Mouse (Mus musculus): ENCODE results near the gene Haus5. TPM values are rescaled to one million over a fixed set of nuclear protein-coding genes. Genes with fewer than 3 reads are reported as not detected.

Gene Haus5
- total RNA-seq (2021) = 1 to 10 TPM; 4.7 to 5.0 TPM

DNA sequence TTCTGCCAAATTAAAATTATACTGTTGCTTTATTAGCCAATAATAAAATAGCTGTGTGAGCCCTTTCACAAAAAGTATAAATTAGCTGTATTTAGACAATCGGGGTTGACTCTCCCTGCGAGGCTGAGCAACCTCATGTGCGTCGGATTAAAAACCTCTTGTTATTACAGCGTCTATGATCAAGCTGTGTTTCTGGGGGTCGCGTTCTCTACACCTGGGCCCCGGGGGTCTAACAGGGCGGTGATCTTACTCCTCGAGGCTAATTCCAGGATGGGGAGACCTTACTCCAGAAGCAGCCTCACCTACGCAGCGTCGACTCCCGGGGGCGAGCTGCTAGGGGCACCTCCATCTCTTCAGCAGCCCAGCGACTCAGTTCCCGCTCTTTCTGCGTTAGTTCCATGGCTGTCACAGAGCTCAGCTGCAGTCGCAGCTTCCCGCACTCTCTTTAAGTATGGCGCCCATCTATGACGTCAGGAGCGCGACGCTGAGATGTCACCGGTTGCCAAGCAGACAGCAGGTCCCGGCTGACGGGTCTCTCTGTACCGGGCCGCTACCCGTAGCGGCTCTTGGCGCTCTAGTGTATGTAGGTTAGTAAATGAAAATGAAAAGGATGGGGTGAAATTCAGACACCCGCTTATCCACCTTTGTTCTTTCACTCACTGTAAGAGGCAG is at the start of gene Haus5:
TSS of gene Haus5 (minus strand) at position 466 of the 672 bp plus-strand sequence.
- peak; percentile 86 to 87 for DNase-seq

DNA sequence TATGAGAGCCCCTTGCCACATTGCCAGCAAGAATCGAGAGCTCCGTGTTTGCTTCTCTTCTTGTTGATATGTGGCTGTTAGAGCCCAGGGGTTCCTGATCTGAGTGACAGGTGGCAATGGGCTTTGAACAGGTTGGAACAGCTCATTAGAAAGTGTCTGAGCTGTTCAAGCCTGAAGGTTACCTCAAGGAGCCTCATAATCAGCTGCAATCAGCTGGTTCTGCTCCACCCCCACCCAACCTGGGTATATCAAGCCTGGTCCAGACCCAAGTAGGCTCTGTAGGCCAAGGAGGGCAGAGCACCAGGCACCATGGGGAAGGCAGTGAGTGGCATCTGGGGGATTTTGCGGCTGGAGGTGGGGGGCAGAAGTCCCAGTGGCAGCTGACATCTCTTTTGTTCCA is 47.1 kb upstream of the Haus5 start, which contains the start of gene Atp4a:
TSS of gene Atp4a (plus strand) at position 268 of the 400 bp plus-strand sequence.
- no peak for DNase-seq

DNA sequence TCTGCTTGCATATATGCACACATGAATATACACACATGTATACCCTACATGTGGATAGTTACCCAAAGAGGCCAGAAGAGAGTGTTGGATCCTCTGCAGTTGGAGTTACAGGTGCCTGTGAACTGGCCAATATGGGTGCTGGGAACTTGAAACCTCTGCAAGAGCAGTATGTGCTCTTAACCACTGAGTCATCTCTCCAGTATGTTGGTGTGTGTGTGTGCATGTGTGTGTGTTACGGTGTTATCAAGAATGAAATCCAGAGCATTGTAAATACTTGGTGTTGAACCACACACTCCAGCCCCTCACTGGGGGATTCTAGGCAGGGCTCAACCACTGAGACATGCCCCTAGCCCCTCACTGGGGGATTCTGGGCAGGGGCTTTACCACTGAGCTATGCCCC is 42.6 kb upstream of the Haus5 start:
- DNase-seq = no peak

DNA sequence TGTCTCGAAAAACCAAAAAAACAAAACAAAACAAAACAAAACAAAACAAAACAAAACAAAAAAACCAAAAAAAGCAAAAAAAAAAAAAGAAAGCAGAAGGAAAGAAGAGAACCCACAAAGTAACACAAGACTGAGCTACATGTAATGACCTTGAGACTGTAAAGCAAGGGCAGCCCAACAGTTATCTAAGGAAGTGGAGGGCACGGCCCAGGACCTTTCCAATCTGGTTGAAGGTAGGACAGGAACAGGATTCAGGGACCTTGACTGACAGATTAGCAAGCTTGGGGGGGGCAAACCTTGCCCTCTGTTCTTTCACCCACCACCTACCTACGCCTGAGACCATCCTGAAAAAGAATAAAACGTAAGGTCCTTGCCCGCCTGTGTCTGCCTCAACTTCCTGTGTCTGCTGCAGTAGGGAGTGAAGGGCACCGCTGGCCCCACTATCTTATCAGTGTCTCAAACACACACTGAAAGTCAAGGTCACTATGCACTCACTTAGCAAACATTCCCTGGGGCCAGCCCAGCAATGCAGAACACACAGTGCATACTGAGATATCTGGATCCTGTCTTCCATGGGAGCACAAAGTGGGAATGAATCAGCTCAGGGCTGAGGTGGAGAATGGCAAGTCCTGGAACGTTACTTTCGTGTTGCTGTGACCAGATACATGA is 41.6 kb upstream of the Haus5 start:
- DNase-seq = no peak

DNA sequence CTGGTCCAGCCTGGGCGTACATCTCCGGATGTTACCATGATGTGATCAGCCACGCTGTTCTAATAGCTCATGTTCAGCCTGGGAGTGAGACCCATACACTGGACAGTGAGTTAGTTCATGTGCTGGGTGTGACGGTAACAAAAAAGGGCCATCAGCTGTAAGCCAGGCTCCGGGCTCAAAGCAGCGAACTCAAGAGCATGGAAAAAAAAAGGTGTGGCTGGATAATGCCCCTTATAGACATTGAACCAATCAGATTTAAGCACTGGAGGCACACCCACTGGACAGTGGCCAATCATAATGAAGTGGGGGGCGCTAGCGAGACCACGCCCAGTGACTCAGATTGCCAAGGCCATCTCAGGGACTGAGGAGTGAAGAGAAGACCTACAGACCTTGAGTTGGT is 33.8 kb upstream of the Haus5 start, which contains the start of gene 2200002J24Rik:
TSS of gene 2200002J24Rik (plus strand) at position 338 of the 400 bp plus-strand sequence.
- DNase-seq = no peak

DNA sequence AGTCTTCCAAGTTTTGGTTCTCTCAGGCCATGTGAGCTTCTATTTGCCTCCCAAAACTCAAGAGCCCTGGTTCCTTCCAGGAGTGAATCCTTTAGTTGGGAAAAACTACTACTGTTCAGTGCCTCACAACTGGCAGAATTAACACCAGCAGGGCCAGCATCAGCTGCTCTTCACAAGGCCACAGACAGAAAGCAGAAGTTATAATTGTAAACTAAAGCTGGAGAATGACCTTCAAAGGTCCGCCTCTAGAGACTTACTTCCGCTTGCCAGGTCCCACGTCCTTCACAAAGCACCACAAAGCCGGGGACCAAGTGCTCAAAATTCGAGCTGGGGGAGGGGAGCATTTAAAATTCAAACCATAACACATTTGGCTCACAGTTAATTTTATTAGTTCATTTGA is 33.3 kb upstream of the Haus5 start:
- no peak for DNase-seq

DNA sequence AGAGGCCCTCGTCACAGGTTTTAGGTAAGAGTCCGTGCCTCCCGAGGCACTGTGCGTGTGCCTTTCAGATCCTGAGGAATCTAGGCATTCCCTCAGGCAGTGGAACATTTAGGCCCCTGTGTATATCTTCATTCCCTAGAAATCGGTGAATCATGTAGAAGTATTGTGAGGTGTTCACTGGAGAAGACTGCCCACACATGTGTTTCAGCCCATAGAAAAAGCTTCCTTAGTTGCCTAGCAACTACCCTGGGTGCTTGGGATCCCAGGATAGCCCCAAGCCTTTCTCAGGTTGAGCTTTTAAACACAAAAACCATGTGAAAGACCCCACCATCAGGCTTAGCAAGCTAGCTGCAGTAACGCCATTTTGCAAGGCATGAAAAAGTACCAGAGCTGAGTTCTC is 23.5 kb upstream of the Haus5 start:
- no peak for DNase-seq

DNA sequence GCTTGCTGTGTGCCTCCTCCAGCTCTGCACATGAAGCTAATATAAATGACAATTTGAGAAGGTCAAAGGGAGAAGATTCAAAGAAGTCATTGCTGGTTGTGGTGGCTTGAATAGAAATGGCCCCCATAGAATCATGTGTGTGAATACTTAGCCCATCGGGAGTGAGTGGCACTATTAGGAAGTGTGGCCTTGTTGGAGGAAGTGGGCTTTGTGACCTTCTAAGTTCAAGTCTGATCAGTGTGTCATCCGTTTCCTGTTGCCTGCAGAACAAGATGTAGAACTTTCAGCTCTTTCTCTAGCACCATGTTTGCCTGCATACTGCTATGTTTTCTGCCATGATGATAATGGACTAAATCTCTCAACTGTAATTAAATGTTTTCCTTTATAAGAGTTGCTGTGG is 18.6 kb upstream of the Haus5 start:
- no peak for DNase-seq

DNA sequence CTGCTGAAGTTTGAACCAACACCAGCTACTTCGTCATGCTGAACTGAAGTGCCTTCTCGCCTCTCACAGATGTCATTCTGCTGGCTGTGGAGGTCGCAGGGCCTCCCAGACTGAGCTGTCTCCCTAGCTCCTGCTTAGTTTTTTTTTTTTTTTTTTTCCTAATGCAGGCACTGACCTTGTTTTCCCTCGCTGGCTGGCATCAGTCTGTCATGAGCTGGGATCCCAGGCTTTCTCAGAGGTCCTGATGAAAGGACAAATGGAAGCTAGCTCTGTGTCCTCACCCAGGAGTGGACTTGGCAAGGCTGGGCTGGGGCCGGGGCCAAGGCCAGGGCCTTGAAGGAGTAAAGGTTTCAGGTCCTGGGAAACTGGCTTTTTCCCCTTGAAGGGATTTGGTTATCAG is 17.1 kb upstream of the Haus5 start:
- no peak for DNase-seq

DNA sequence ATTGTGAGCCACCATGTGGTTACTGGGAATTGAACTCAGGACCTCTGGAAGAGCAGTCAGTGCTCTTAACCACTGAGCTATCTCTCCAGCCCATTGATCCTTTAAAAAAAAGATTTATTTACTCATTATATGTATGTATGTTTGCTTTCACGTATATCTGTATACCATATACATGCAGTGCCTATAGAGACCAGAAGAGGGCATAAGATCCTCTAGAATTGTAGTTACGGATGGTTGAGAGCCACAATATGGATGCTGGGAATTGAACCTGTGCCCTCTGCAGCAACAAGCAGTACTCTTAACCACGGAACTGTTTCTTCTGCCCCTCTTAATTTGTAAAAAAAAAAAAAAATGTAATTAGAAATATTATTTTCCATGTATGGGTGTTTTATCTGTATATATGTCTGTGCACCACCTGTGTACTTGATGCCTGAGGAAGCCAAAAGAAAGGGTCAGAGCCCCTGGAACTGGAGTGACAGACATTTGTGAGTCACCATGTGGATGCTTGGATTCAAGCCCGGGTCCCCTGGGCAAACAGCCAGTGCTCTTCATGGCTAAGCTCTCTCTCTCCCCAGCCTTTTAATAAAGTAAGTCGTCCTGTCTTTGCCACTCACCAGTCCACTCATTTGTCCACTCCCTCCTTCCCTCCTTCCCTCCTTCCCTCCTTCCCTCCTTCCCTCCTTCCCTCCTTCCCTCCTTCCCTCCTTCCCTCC is 13.6 kb upstream of the Haus5 start:
- DNase-seq = peak in 1 of 2 experiments; percentile 7

DNA sequence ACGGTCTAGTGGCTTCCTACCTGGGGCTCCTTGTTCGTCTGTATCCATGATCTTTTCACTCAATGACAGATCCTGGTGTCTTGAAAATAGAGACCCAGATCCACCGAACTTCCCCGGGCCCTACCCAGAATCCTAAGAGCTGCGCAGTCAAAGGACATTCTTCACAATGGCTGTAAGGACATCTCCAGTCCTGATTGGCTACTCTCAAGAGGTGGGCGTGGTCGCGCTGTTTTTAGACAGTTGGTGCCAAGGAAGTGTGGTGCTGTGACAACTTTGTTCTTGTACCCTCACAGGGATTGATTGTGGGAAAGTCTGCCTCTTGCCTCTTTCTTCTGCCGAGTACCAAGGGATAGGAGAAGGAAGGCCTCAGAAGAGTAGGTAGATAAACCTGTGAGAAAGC is 6.7 kb upstream of the Haus5 start, which contains the start of gene Pmis2:
TSS of gene Pmis2 (minus strand) at position 126 of the 400 bp plus-strand sequence.
- no peak for DNase-seq

DNA sequence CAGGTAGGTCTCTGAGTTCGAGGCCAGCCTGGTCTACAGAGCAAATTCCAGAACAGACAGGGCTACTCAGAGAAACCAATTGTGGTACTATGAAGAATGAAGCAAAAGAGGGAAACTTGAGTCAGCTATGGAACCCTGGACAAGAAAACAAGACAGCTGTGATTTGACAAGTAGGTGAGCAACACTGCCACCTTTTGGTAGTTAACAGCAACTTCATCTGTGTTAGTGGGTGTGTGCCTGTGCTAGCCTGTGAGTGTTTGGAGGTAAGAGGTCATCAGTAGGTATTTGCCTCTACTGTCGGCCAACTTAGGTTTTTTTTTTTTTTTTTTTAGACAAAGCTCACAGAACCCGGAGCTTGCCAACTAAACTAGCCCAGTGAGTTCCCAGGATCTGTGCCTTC is 4.4 kb upstream of the Haus5 start:
- DNase-seq = no peak

DNA sequence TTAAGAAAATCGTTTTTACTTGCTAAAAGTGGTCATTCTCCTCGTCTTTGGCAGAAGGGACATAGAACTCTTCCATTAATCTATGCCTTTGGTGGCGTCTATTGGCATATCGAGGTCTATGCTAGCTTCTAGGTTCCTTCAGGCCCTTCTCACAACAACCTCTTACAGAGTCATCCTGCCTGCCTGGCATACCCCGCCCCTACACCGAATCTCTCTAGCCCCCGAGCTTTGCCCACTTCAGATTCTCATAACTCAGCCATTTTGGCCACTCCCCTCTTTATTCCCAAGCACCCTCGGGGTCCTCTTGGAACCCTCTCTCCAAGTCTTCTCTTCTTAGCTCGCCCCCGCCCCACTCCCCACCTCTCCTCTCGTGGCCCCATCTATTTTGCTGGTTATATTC is 527 bp upstream of the Haus5 start:
- DNase-seq = no peak

DNA sequence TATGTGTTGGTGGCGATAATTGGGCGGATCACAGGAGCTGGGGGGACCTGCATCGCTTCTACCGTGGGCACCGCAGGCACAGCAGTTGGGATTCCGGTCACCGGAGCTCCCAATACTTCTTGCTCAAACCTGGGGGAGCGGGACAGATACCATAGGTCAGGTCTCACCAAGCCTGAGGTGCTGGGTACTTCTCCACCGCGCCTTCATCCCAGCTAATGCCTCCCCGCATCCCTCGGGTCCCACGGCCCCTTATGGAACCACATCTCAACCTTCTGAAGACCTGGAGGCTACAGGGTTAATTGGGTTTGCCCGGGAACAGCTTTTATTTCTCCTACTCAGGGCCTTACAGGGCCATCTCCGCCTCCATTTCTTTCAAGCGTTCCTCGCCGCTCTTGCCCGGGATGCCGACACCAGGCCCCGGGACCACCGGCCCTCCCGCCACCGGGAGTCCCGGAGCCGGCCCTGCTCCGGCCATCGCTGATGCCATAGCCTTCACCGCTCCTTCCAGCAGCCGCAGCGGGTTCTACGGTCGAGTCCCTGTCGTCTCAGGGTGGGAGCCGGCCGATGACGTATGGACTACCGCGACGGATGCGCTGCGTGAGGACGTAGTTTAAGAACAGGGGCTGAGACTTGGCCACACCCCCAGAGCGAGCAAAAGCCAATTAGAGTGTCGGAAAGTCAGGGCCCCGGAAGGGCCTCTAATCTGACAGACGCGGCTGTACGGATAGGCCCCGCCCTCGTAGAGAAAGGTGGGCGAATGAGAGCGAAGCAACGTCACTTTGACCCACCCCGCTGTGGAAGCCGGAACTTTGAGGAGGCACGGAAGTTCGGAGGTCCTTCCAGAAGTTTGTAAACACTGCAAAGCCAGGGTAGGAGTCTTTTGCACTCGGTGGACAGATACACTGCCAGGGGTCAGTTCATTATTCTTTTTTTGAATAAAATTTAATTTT is 14.9 kb downstream of the Haus5 start, which contains the start of gene Rbm42:
TSS of gene Rbm42 (minus strand) at position 727 of the 950 bp plus-strand sequence.
- DNase-seq = peak; percentile 98 to 99

DNA sequence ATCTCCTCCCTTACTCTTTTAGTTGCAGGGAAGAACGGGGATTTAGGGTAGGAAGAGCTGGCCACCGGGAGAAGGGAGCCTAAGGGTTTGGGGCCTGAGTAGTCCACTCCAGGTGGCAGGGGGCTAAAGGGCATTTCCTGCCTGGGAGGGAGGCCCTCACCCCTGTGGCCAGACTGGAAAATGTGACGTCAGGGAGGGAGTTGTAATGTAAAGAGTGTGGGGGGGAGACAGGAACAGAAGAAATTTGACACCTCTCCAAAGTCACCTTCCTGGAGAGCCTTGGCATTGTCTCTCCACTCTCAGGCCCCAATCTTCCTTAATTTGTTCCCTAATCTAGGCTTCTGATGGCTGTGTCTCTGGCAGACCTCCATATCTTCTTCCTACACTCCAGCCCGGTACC is 25.7 kb downstream of the Haus5 start:
- DNase-seq = no peak

DNA sequence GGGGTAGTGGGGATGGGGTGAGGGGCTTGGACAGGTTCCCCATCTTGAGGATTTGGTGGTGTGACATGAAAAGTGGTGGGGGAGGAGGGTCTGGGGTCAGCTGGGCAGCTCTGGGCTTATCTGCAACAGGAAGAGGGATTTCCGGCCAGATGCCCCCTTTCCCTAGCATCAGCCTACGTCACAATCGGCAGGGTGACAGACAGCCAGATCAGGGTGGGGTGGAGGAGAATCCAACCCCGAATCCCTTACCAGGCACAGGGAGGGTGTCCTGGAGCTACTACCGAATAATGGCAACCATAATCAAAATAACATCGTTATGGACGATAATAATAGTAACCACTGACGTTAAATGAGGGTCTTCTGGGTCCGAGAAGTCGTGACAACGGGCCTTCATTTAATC is 28.4 kb downstream of the Haus5 start:
- no peak for DNase-seq

DNA sequence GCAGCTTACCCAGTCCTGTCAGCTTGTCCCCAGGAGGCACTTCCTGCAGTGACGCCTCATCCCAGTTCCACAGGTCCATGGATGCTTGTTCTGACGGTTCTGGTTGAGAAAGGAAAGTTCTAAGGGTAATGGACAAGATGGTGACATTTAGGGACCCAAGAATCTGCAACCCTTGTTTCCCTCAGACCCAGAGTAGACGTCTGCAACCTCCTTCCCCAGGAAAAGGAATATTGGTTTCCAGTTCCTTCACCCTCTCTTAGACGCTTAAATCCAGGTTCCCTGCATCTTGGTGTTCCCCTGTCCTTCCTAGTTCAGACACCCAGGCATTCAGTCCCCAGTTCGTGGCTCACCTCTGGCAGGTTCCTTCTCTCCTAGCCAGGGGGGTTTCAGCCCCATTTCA is 29.0 kb downstream of the Haus5 start, which contains the start of gene Etv2:
TSS of gene Etv2 (minus strand) at position 101 of the 400 bp plus-strand sequence.
- DNase-seq = no peak

DNA sequence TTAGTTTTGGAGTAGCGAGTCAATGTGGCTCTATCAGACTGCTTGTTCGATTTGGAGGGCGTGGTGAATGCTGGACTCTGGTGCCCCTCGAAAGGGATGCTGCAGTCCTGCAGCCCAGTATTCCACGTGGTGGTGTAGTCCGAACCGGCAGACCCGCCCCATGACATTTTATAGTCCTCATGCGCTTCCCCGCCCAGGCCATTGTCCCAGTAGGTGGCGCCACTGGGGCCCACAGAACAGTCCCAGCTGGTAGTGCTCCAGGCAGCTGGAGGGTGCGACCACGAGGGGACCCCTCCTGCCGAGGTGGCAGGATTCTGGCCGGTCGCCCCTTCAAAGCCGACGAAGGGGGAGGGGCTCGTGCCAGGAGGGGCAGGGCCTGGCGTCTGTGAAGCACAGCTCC is 30.2 kb downstream of the Haus5 start:
- no peak for DNase-seq

DNA sequence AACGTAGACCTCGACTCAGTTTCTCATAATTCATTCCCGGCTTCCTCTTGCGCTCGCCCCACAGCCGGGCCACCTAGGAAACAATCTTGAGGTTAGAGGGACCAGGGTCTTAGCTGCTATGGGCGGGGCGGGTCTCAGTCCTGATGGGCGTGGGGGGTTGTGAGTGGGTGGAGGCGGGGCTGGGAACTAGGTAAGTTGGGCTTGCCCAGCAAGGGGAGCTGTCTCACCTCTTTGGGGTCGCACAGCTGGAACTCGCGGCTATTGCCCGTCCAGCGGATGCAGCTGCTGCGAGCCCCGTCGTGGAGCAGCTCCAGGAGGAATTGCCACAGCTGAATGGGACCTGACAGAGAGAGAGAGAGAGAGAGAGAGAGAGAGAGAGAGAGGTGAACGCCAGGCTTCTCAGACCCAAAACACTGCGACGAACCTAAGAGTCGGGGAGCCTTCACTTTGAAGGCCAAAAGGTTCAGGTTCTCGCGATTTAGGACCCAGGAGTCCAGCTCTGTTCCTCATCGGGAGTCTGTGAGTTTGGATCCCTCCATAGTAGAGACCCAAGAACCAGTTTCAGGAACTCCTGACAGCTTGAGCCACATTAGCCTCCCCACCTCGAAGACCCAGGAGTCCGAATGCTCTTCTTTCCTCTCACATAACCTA is 30.9 kb downstream of the Haus5 start:
- DNase-seq = no peak

DNA sequence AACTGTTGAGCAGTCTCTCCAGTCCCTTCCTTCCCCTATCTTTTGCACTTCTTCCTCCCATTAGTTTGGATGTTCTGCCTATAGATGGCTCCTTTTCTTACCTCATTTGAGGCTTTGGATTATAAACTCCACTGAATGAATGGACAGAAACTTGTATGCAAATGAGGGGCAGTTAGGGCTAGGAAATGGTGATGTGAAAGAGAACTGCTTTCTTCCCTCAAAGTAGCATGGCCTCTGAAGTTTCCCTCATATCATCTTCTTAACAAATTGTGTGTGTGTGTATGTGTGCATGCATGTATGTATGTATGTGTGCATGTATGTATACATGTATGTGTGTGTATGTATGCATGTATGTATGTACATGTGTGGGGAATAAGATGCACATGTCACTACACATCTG is 35.8 kb downstream of the Haus5 start:
- no peak for DNase-seq

DNA sequence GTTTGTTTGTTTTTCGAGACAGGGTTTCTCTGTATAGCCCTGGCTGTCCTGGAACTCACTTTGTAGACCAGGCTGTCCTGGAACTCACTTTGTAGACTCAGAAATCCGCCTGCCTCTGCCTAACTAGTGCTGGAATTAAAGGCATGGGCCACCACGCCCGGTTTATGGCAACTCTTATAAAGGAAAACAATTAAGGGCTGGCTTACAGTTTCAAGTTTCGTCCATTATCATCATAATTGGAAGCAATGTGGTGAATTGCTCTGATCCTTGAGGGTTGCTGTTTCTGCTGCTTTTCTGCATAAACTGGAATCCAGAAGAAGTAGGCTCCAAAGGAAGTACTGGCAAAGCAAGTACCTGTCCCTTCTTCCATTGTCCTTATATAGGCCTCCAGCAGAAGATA is 38.1 kb downstream of the Haus5 start:
- DNase-seq = no peak
